Mouse (Mus musculus): ENCODE data around the gene Hadha.

GRCm38 (mm10) chr5:30098260-30098659 lies 56.7 kb downstream of the Hadha start:
- TF ChIP-seq POLR2A (IDR thresholded peaks at IDR 0.05; ENCODE audit: insufficient read length, low read depth) (no peak), MAX (IDR thresholded peaks at IDR 0.05; ENCODE audit: low read depth) (no peak)

Data from myocyte (in vitro differentiated cells).